Mouse (Mus musculus): ENCODE measurements around the gene Anxa3.

DNA sequence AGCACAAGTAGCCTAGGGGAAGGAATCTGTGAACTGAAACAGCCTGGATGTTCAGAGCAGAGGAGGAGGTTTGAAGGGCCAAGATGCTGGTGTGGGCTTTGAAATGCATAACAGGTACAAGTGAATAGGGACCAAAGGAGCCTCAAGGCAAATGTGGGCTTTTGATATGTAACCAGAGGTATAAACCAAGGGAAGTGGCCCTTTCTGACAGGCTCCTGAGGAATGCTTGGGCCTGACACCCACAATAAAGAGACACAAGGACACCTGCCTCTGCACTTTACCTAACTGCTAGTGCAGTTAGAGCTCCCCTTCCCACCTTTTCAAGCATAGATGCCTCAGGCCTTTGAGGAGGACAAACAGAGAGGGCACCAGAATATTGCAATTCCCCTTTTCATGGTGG lies 54.8 kb downstream of the Anxa3 start:
- TF ChIP-seq CTCF (IDR thresholded peaks at IDR 0.05; ENCODE audit: extremely low read depth, insufficient read depth, insufficient read length, insufficient replicate concordance), result no peak
- no peak for TF ChIP-seq POLR2A (IDR thresholded peaks at IDR 0.05; ENCODE audit: low read depth, low read length)
